Mouse (Mus musculus): ENCODE data around the gene Gm43517. TPM values are rescaled to one million over a fixed set of nuclear protein-coding genes. Genes with fewer than 3 reads are reported as not detected.

The Gm43517 gene
- 10 to 100 TPM in 3 of 4 experiments, 1 to 10 TPM in 1; 6.2 to 16.4 (median 10.8) TPM for total RNA-seq (2022)

DNA sequence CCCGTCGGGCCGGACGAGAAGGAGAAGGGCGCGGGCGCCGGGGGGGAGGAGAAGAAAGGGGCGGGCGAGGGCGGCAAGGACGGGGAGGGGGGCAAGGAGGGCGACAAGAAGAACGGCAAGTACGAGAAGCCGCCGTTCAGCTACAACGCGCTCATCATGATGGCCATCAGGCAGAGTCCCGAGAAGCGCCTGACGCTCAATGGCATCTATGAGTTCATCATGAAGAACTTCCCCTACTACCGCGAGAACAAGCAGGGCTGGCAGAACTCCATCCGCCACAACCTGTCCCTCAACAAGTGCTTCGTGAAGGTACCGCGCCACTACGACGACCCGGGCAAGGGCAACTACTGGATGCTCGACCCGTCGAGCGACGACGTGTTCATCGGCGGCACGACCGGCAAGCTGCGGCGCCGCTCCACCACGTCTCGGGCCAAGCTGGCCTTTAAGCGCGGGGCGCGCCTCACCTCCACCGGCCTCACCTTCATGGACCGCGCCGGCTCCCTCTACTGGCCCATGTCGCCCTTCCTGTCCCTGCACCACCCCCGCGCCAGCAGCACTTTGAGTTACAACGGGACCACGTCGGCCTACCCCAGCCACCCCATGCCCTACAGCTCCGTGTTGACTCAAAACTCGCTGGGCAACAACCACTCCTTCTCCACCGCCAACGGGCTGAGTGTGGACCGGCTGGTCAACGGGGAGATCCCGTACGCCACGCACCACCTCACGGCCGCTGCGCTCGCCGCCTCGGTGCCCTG is at the start of gene Gm43517:
Gene Gm43517, plus strand, starts transcription at position 299 of the 755 bp plus-strand sequence.
- DNase-seq (ENCODE audit: low spot score in 2 of 2) = peak in 1 of 2 experiments; percentile 52

DNA sequence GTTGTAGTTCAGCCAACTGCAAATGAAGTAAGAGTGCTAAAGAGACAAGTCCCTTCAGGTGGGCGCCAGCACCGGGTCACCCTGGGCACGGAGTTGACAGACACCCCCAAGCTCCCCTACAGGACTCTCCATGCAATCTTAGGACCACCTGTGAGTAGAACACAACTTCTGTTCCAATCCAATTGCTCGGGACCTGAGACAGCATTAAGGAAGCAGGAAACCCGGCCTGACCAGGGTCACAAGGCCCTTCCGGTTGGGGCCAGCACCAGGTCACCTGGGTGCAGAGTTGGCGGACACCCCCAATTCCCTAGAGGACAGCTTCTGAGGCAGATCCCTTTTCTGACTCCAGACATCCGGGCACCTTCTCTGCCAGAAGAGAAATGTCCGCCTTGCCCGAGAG is 35.3 kb upstream of the Gm43517 start:
- DNase-seq (ENCODE audit: low spot score in 2 of 2) = no peak

DNA sequence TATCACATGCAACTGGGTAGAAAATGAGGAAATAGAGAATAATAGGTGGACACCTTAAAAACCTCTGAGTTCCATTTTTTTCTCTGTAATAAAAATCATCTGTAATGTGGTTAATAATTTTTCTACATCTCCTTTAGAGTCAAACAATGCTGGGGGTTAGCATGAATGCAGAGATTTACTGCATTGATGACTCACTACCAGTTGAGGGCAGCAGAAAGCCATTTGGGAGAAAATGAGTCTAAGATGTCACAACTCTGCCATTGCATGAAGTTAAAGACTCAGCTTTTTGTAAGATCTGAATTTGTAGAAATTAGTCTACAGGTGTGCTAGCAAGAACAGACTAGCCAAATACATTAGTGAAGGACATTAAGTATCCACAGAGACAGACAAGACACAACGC is 16.0 kb upstream of the Gm43517 start:
- DNase-seq (ENCODE audit: low spot score in 2 of 2) = no peak

DNA sequence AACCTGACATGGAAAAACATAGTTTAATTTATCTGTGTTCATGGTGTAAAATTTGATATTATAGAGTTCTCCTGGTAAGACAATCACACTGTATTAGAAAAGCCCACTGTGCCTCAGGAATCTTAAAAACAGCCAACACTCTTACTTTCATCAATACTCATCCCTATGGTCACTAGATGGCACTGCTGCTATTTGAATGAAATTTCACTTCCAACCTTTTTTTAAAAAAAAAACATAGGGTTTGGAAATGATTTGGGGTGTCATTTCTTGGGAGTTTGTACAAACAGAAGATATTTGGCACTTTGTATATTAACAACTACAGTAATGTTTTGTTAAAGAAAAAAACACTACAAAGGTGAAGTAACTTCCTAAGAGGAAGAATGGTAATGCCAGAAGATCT is 12.8 kb upstream of the Gm43517 start:
- no peak for DNase-seq (ENCODE audit: low spot score in 2 of 2)

DNA sequence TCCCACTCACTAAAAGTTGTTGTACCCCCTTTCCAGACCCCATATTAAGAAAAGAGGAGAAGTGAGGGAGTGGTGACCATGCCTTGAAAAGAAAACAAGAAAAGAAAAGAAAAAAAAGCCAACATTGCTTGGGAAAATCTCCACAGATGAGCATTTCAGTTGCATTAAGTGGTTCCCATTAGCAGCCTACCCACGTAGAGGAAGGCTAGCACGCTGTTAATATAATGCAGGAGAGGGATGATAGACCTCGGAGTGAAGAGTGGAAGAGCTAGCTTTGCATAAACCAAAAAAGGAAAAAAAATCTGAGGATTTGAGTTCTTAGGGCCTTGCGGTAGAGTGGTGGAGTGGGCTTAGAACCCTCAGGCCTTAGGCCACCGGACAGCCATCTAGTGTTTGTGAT is 11.8 kb upstream of the Gm43517 start:
- DNase-seq (ENCODE audit: low spot score in 2 of 2) = no peak

DNA sequence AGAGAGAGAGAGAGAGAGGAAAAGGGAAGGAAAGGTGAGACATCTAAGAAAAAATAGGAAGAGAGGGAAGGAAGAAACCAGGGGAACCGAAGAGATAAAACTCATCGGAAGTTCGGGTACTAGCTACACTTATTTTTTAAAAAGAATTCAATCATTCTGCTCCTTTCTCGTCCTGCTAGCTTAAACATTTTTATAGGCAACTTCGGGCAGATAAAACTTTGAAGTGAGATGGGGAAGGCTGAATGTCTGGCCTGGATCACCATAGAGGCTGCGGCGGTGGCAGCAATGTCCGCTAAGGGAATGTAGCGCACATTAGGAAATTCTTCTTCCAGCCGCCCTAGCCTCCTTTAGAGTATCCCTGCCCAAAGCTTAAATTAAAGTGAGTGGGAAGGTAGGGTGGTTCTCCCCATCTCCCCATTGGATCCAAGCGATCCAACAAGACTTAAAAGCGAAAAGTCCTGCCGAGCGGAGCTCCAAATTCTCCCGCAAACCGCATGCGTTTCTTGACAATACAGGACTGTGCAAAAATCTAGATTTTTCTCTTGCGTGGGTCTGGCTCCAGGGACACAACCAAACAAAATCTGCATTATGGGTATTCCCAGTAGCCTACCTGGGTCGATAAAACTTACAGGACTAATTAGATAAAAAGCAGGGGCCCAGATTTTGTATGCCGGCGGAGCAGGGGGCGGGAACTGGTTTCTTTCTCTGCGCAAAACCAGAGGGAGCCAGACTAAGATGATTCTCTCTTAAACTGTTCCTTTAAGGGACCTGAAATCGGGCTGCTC is 11.0 kb upstream of the Gm43517 start:
- no peak for DNase-seq (ENCODE audit: low spot score in 2 of 2)

DNA sequence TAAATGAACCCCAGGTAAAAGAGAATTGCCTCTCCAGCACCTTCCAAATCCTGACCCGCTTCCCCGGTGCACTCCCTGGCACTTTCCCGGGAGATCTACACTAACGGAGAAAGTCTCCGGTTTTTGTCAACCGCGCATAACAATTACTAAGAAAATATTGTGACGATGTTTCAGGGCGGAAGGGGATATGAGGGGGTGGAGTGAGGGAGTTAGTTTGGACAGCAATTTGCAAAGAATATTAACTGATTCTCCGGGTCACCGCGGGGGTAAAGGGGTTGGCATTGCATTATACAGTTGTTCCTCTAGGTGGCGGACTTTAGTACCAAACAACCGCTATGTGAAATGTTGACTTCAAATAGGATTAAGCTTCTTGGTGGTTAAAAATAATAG is 10.4 kb upstream of the Gm43517 start:
- DNase-seq (ENCODE audit: low spot score in 2 of 2) = peak in 1 of 2 experiments; percentile 63

DNA sequence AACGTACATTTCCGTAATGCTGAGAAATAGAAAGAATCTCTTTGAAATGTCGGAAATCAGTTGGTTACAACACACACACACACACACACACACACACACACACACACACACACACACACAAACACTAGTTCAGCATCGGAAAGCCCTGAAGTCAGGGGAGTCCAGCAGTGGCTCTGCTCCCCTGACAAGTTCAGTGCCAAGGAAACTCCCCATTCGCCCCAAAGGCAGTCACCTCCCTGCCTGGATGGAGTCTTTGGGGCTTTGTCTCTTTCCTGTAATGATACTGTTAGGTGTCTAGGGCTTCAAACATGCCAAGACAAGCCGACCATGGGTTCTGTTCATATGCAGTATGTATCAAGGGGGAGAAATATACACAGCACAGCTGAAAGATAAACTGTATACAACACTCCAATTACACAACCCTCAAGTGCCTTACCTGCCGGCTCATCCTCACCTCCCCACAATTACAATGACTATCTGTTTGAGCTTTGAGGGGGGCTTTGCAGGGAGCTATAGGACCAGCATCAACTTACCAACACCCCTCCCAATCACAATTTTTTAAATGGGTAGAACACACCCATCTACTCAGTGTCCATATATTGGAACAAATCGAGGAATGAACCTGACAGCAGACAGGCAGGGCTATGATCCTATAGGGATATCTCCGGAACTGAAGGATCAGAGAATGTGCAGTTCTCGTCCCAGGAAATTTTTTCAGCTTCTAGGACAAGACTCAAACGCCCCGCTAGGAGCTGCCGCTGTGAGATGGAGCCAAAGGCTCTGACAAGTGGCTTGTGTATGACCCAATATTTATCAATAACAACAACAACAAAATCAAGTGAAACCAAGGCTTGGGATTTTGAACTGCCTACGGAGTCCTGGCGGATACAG is 9.3 kb upstream of the Gm43517 start:
- DNase-seq (ENCODE audit: low spot score in 2 of 2) = no peak

DNA sequence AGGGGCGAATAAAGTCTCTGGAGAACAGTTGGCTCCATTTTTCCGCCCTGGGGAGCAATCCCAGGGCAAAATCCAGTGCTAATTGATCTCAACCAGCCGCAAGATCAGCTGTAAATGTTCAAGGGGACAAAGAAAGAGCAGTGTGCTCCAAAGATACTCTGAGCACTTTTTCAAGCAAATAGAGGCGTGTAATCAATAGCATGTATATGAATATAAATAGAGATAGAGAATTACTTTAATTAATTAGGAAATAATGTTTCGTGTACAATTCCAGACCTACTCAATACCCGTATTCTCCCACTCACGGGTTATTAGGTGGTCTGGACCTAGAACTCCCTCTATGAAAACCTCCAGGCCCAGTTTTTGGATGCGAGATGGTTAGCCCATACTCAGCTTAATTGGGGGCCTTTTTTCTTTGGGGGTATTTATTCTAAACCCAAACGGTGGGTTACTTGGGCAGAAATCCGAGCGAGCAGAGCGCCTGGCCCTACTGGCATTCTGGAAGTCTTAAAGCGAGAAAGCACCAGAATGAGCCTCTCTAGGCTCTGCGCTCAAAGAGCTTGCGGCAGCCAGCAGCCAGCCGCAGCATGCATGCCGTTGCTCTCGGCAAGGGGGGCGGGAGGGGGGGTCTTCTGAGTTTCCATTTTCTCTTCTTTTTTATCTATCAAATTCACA is 8.5 kb upstream of the Gm43517 start:
- DNase-seq (ENCODE audit: low spot score in 2 of 2) = no peak

DNA sequence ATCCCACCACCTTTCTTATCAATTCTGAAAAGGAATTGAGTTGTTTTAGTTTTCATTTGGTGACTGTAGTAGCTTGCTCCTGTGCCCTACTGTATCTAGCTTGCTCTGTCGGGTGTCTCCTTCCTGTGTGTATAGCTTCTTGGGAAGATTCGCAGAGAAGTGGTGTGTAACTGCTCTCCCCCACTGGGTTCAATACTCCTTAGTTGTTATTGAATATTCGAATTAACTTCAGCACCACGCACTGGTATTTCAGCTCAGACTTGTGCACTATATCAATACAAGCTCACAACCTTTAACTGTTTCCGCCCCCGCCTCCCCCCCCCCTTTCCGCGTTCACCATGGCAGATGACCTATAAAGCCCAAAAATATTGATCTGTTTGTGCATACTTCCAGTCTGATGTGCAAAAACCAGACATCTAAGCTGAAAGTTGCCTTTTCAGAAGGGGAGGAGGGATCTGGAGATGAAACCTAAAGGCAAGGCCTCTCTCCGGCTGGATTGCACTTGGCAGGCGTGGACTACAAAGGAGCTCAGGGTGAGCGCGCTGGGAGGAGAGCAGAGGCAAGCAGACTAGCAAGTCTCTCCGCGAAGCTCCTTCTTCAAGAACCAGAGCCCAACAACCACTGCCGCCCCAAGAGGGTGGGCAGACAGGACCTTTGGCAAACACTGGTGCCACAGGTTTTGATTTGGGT is 7.5 kb upstream of the Gm43517 start:
- peak in 1 of 2 experiments; percentile 64 for DNase-seq (ENCODE audit: low spot score in 2 of 2)

DNA sequence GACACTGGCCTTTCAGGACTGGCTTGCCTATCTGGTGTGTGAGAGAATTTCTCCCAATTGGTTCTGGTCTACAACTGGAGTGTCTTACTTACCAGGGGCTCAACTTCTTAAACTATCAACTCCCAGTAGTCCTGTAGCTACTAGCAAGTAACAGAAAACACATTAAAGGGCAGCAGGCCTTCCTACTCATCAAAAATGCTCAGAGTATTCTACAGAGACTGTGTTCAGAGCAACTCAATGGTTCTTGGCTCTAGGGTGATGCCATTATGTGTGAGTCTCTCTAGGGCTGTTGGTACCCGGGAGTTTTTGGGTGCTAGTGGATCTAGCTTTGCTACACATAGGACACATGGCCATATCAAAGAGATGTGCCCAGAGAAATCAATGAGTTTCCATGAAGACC is 6.1 kb upstream of the Gm43517 start:
- no peak for DNase-seq (ENCODE audit: low spot score in 2 of 2)

DNA sequence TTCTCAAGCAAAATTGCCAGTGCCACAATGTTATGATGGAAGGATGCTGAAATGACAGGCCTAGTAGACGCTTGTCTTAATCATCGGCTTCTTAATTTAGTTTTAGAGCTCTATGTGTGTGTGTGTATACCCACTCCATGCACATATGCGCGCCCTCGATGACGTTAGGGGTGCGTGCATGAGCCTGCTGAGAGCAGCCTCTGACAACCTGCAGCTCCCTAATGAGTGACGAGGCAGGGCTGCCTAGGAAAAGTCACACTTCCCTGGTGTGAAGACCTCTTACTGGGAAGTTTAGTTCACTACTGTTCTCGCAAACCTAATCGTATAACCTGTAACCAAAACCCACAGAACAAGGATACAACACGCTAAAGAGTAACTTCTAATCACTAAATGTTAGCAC is 5.5 kb upstream of the Gm43517 start:
- no peak for DNase-seq (ENCODE audit: low spot score in 2 of 2)

DNA sequence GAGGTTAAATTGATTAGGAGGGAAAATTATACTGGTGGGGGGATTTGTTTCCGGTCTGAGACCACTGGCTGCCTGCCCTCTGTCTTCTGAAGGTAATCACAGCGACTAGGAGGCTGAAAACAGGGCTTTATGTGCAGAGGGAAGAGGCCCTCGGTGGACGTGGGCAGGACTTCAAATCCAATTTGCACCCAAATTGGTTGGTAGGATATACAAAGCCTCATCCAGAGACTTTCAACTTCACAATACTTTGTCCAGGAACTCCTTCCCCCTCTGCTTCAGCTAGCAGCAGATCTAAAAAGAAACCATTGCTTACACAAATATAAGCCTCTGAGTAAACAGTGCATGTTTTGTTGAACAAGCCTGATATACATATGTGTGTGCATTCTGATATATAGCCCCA is 4.5 kb upstream of the Gm43517 start:
- no peak for DNase-seq (ENCODE audit: low spot score in 2 of 2)

DNA sequence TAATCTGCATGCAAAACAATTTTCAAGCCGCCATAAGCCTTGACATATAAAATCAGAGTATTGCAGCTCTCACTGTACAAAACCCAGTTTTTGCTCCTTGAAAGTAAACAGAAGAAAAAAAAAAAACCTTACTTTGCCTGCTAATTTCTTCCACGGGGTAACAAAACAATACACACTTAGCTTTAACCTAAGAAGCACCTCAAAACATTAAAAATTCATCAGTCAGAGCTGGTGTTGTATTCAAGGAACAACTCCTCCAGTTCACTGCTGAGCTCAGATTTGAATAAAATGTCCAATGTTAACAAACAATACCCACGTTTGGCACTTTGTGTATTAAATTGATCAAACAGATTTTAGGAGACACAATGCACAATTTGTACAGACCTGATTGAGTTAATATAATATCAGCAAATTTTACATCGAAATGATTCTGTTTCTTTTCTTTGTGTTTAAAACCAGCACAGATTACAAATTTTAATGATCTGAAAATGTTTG is 3.9 kb upstream of the Gm43517 start:
- DNase-seq (ENCODE audit: low spot score in 2 of 2) = no peak

DNA sequence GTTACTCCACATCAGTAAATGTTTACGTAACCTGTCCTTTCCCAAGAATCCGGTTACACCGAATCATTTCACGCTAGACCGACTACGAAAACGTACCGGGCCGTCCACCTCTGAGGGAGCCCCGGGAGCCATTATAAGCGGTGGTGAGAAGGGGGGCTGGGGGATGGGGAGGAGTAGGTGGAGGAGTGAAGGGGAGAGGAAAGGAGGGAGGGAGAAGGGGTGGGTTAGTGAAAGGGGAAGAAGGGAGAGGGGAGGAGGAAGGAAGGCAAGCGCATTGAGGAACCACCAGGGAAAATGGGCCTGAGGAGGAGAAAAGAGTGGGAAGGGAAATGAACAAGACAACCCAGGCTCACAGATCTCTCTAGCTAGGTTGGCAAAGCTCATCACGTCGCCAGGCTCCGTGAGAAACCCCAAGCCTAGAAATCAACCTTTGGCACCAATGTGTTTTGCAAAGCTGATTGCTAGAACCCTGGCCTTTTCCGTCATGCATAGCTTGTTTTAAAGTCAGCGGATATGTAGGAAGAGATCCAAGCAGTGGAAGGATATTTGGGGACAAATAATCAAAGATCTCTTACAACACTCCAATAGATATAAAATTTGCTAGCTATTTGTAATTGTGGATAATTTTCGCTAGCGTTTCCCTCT is 3.1 kb upstream of the Gm43517 start:
- DNase-seq (ENCODE audit: low spot score in 2 of 2) = no peak

DNA sequence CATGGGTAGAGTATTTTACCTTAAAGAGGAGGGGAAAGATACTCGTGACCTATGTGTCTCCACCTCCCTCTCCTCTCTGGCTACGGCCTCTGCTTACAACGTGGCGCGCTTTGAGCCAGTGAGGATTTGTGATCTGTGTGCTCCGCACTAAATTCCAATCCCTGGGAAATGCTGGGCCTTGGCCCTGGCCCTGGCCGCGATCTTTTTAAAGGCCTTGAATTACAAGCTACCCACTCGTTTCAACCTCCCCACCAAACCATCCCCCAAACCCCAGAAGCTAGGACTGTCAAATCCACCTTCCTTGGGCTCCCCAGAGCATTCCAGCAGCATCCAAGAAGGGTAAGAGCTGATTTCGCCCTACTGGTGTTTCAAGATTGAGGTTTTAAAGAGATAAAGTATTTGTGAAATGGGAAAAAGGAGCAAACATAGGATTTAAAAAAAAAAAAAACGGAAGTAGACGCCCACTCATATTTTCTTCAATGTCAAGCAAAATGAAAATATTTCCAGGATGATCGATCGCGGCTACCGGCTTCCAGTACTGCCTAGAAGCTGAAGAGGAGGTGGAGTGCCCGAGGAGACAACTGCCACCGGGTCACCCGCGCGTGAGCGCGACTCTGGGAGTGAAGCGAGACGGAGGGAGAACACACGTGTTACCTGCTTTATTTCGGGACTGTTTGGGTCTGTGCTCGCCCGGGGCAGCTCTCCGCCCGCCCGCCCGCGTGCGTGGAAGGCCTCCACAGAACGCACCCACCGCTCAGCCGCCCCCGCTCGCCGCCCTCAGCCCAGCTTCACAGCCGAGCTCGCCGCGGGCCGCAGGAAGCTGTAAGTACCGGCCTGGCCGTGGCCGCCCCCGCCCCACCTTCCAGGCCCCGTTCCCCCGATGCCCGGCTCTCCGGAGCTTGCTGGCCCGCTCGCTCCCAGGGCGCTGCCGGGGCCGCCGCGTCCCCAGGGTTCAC is 2.1 kb upstream of the Gm43517 start, which contains the start of gene Foxg1:
Gene Foxg1, plus strand, starts transcription at position 96 of the 956 bp plus-strand sequence.
- peak; percentile 63 to 65 for DNase-seq (ENCODE audit: low spot score in 2 of 2)

DNA sequence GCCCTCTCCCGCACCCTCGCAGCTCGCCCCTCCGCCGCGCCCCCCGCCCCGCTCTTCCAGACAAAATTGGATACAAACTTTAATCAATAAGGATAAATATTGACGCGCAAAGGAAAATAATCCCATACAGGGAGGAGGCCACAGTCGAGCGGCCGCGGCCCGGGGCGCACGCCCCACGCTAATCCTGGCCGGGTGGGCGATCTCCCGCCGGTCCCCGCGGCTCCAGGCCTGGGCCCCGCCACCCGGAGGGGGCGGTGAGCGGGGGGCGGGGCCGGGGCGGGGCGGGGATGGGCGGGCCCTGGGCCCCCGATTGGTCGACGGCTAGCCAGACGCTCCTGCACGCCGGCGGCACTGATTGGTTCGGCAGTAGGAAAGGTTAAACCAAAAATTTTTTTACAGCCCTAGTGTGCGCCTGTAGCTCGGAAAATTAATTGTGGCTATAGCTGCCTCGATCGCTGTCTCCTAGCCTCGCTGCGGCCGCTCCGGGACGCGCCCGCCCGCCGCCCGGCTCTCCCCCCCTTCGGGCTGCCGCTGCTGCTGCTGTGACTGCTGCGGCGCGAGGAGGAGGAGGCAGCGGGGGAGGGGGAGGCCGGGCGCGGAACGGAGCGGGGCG is 1.3 kb upstream of the Gm43517 start:
- peak; percentile 89 to 93 for DNase-seq (ENCODE audit: low spot score in 2 of 2)

DNA sequence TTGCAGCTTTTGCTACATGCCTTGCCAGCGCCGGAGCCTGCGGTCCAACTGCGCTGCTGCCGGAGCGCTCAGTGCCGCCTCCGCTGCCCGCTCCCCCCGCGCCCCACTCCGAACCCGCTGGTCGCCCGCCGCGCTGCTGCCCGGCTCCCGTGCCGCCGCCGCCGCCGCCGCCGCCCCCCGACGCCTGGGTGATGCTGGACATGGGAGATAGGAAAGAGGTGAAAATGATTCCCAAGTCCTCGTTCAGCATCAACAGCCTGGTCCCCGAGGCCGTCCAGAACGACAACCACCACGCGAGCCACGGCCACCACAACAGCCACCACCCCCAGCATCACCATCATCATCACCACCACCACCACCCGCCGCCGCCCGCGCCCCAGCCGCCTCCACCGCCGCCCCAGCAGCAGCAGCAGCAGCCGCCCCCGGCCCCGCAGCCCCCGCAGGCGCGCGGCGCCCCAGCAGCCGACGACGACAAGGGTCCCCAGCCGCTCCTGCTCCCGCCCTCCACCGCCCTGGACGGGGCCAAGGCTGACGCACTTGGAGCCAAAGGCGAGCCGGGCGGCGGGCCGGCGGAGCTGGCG is 589 bp upstream of the Gm43517 start:
- no peak for DNase-seq (ENCODE audit: low spot score in 2 of 2)
